Mouse (Mus musculus) left cerebral cortex, adult 2 months (tissue): ENCODE measurements around the gene Naa50. TPM values are rescaled to one million over a fixed set of nuclear protein-coding genes. Genes with fewer than 3 reads are reported as not detected.

Source experiments
- DNase-seq, 2 experiments: peaks; one replicate each; pipeline ENCODE4 v3.0.0; 2021 to 2022; ENCODE audit warnings: low spot score in 2 of 2, mixed read lengths in 1 of 2; ENCODE audit errors: extremely low spot score in 1 of 2
- H3K27ac ChIP-seq: fragments of 200-600 bp; 2 replicates; pipeline ENCODE4 v1.8.1; 2022
- H3K4me3 ChIP-seq: fragments of 200-600 bp; 2 replicates; pipeline ENCODE4 v1.8.1; 2022
- CTCF ChIP-seq: fragments of 200-600 bp; IDR thresholded peaks from 2 replicates; pipeline ENCODE4 v1.8.1; 2022; ENCODE audit warnings: antibody characterized with exemption, mild to moderate bottlenecking, moderate library complexity
- intact Hi-C: fragments of 180-260 bp; cut with DNase I; formaldehyde crosslinking; loops from one replicate; pipeline ENCODE4 v1.15.1; 2025
- total RNA-seq, 2 experiments: library from RNA; stranded (reverse); gene quantifications; 2 replicates each; pipeline ENCODE4 v1.2.3; 2021

The Naa50 gene
- total RNA-seq, 2 experiments from 2014 or later = 61.6 to 62.8 TPM

GRCm38 (mm10) chr16:44175001-44175400 lies 35.4 kb downstream of the Naa50 start:
- TF ChIP-seq CTCF = no peak
- intact Hi-C loops = no loop called here
- H3K4me3 ChIP-seq = no peak overlapping the region

GRCm38 (mm10) chr16:44176511-44176910 lies 36.9 kb downstream of the Naa50 start:
- TF ChIP-seq CTCF = no peak
- no peak overlapping the region for H3K27ac ChIP-seq
- intact Hi-C loops = no loop called here
- no peak for DNase-seq
- H3K4me3 ChIP-seq = no peak overlapping the region

More at GRCm38 (mm10) chr16:44175001-44175400, 35.4 kb downstream of the Naa50 start:
- no peak overlapping the region for H3K27ac ChIP-seq
- DNase-seq = no peak

- intact Hi-C loops = no loop called here
- DNase-seq = no peak
Observed at GRCm38 (mm10) chr16:44178555-44178954, 38.9 kb downstream of the Naa50 start.

GRCm38 (mm10) chr16:44182597-44182996 lies 43.0 kb downstream of the Naa50 start:
- intact Hi-C loops = no loop called here
- Histone ChIP-seq H3K27ac (no peak overlapping the region), H3K4me3 (no peak overlapping the region)
- no peak for DNase-seq
- TF ChIP-seq CTCF = no peak

More at GRCm38 (mm10) chr16:44178555-44178954, 38.9 kb downstream of the Naa50 start:
- TF ChIP-seq CTCF = no peak
- H3K27ac ChIP-seq = no peak overlapping the region
- no peak overlapping the region for H3K4me3 ChIP-seq

GRCm38 (mm10) chr16:44184769-44185168 lies 45.1 kb downstream of the Naa50 start:
- H3K4me3 ChIP-seq = no peak overlapping the region
- DNase-seq = no peak
- intact Hi-C loops = no loop called here
- TF ChIP-seq CTCF = no peak
- no peak overlapping the region for H3K27ac ChIP-seq

- Histone ChIP-seq H3K4me3 (no peak overlapping the region), H3K27ac (no peak overlapping the region)
- no peak for DNase-seq
- TF ChIP-seq CTCF = no peak
- intact Hi-C loops = no loop called here
Observed at GRCm38 (mm10) chr16:44187172-44187571, 47.5 kb downstream of the Naa50 start.

GRCm38 (mm10) chr16:44188766-44189165 lies 49.1 kb downstream of the Naa50 start:
- no peak for DNase-seq
- H3K27ac ChIP-seq = no peak overlapping the region
- intact Hi-C loops = no loop called here
- no peak overlapping the region for H3K4me3 ChIP-seq
- no peak; the same call in 1 of the 2 replicates for TF ChIP-seq CTCF

- no peak for TF ChIP-seq CTCF
- H3K27ac ChIP-seq = no peak overlapping the region
- no peak overlapping the region for H3K4me3 ChIP-seq
- intact Hi-C loops = no loop called here
- DNase-seq = no peak
Observed at GRCm38 (mm10) chr16:44190032-44190431, 50.4 kb downstream of the Naa50 start.

GRCm38 (mm10) chr16:44190968-44191367 lies 51.3 kb downstream of the Naa50 start:
- TF ChIP-seq CTCF = no peak
- intact Hi-C loops = no loop called here
- Histone ChIP-seq H3K4me3 (no peak overlapping the region), H3K27ac (no peak overlapping the region)
- DNase-seq = no peak

GRCm38 (mm10) chr16:44199066-44199703 lies 59.6 kb downstream of the Naa50 start:
- no peak for DNase-seq
- Histone ChIP-seq H3K27ac (no peak overlapping the region), H3K4me3 (no peak overlapping the region)
- intact Hi-C loops = no loop called here
- TF ChIP-seq CTCF = no peak

GRCm38 (mm10) chr16:44200146-44200545 lies 60.5 kb downstream of the Naa50 start:
- no peak for DNase-seq
- no peak for TF ChIP-seq CTCF
- intact Hi-C loops = no loop called here
- Histone ChIP-seq H3K4me3 (no peak overlapping the region), H3K27ac (no peak overlapping the region)

GRCm38 (mm10) chr16:44204331-44204730 lies 64.7 kb downstream of the Naa50 start:
- no peak for DNase-seq
- intact Hi-C loops = no loop called here
- H3K4me3 ChIP-seq = no peak overlapping the region
- no peak for TF ChIP-seq CTCF
- H3K27ac ChIP-seq = no peak overlapping the region

- H3K4me3 ChIP-seq = no peak overlapping the region
- H3K27ac ChIP-seq = no peak overlapping the region
- no peak for TF ChIP-seq CTCF
- DNase-seq = no peak
- intact Hi-C loops = no loop called here
Observed at GRCm38 (mm10) chr16:44205973-44206372, 66.3 kb downstream of the Naa50 start.
